Mouse (Mus musculus) forebrain, embryonic 12.5 days (tissue): ENCODE measurements around the gene Tln2. TPM values are rescaled to one million over a fixed set of nuclear protein-coding genes. Genes with fewer than 3 reads are reported as not detected.
A peak's percentile ranks its signal among the peaks of the same experiment; 100 is the strongest.
"Not testable (repeated sequence)": the region's sequence is repeated elsewhere in the genome, so short reads cannot be mapped to it uniquely, and the experiment has no call there.

Source experiments
- ATAC-seq: fragments of 200-750 bp; cut with Nextera tagmentation; 2 replicates; pipeline ENCODE4 v1.8.0; 2017; ENCODE audit warnings: moderate TSS enrichment; ENCODE audit not compliant: low FRiP score
- H3K27ac ChIP-seq: fragments of 300-500 bp; sonication (generic); 2 replicates; pipeline ENCODE4 v1.5.1; 2016; ENCODE audit warnings: mild to moderate bottlenecking
- H3K27me3 ChIP-seq: fragments of 300-500 bp; sonication (generic); 2 replicates; pipeline ENCODE4 v1.6.1; 2016; ENCODE audit warnings: mild to moderate bottlenecking
- H3K36me3 ChIP-seq: fragments of 300-500 bp; sonication (generic); replicated peaks from 2 replicates; pipeline ENCODE4 v1.6.1; 2016; ENCODE audit warnings: mild to moderate bottlenecking
- H3K4me1 ChIP-seq: fragments of 300-500 bp; sonication (generic); 2 replicates; pipeline ENCODE4 v1.6.1; 2016
- H3K4me2 ChIP-seq: fragments of 300-500 bp; sonication (generic); 2 replicates; pipeline ENCODE4 v1.6.1; 2016; ENCODE audit warnings: mild to moderate bottlenecking, moderate library complexity
- H3K4me3 ChIP-seq: fragments of 300-500 bp; sonication (generic); replicated peaks from 2 replicates; pipeline ENCODE4 v1.5.1; 2016; ENCODE audit warnings: mild to moderate bottlenecking
- H3K9ac ChIP-seq: fragments of 300-500 bp; sonication (generic); 2 replicates; pipeline ENCODE4 v1.6.1; 2016; ENCODE audit warnings: mild to moderate bottlenecking
- H3K9me3 ChIP-seq: fragments of 300-500 bp; sonication (generic); 2 replicates; pipeline ENCODE4 v1.6.1; 2016
- WGBS: fragments of 180-500 bp; shearing (Covaris S2); methylation state at CpG from one replicate; pipeline ENCODE4 v1.1.7; 2016; 5-methylcytosine and 5-hydroxymethylcytosine counted together
- polyA plus RNA-seq: library from polyadenylated mRNA; unstranded; fragments of >200 nt; fragmentation: Nextera tagmentation; extraction: Ambion mirVana; gene quantifications from 2 replicates; pipeline ENCODE4 v1.2.1, GENCODE M21; 2016

The Tln2 gene
- polyA plus RNA-seq, 1 experiment from 2014 or later, result 17.3 TPM

GRCm38 (mm10) chr9:67281812-67282211 is 277.7 kb downstream of the Tln2 start:
- Histone ChIP-seq H3K4me2 (no peak overlapping the region), H3K27me3 (no peaks in the 10 kb centered on the region), H3K4me1 (no peaks in the 10 kb centered on the region), H3K9me3 (no peaks in the 10 kb centered on the region), H3K27ac (no peak overlapping the region), H3K4me3 (no peak overlapping the region), H3K9ac (no peak overlapping the region), H3K36me3 (no peaks in the 10 kb centered on the region)
- 81% methylated on average over 6 of the region's 6 CpGs for WGBS
- ATAC-seq, result no peak

GRCm38 (mm10) chr9:67280311-67280710 is 279.2 kb downstream of the Tln2 start:
- H3K27me3 ChIP-seq, H3K4me3 ChIP-seq, H3K4me1 ChIP-seq, H3K27ac ChIP-seq, H3K9me3 ChIP-seq, ATAC-seq, H3K36me3 ChIP-seq, H3K4me2 ChIP-seq, H3K9ac ChIP-seq: not testable (repeated sequence)

GRCm38 (mm10) chr9:67276446-67276845 is 283.1 kb downstream of the Tln2 start:
- H3K9me3 ChIP-seq, result no peaks in the 10 kb centered on the region

GRCm38 (mm10) chr9:67274296-67274695 is 285.2 kb downstream of the Tln2 start:
- H3K4me2 ChIP-seq, result no peak overlapping the region
- no peaks in the 10 kb centered on the region for H3K27me3 ChIP-seq

More at GRCm38 (mm10) chr9:67276446-67276845, 283.1 kb downstream of the Tln2 start:
- 0 out of 2 replicates have a peak, but pooled peaks cover 3% of the 10 kb centered on the region for H3K36me3 ChIP-seq
- no peaks in the 10 kb centered on the region for H3K4me1 ChIP-seq
- no peak for ATAC-seq
- no peak overlapping the region for H3K9ac ChIP-seq
- no peaks in the 10 kb centered on the region for H3K27me3 ChIP-seq
- WGBS, result 92% methylated on average over 6 of the region's 6 CpGs
- no peak overlapping the region for H3K4me3 ChIP-seq
- no peak overlapping the region for H3K27ac ChIP-seq
- no peak overlapping the region for H3K4me2 ChIP-seq

GRCm38 (mm10) chr9:67273362-67273761 is 286.1 kb downstream of the Tln2 start:
- ATAC-seq, result no peak
- H3K4me2 ChIP-seq, result no peak overlapping the region

More at GRCm38 (mm10) chr9:67274296-67274695, 285.2 kb downstream of the Tln2 start:
- no peak overlapping the region for H3K9ac ChIP-seq
- no peaks in the 10 kb centered on the region for H3K9me3 ChIP-seq
- no peak overlapping the region for H3K4me3 ChIP-seq
- 0 out of 2 replicates have a peak, but pooled peaks cover 3% of the 10 kb centered on the region for H3K36me3 ChIP-seq
- ATAC-seq, result no peak
- H3K27ac ChIP-seq, result no peak overlapping the region
- 46% methylated on average over 3 of the region's 3 CpGs for WGBS
- no peaks in the 10 kb centered on the region for H3K4me1 ChIP-seq

GRCm38 (mm10) chr9:67270734-67271133 is 288.8 kb downstream of the Tln2 start:
- Histone ChIP-seq H3K9ac (no peak overlapping the region), H3K9me3 (no peaks in the 10 kb centered on the region), H3K4me2 (no peak overlapping the region), H3K36me3 (0 out of 2 replicates have a peak, but pooled peaks cover 3% of the 10 kb centered on the region), H3K27me3 (no peaks in the 10 kb centered on the region), H3K4me1 (0 out of 2 replicates have a peak, but pooled peaks cover 3% of the 10 kb centered on the region), H3K27ac (no peak overlapping the region), H3K4me3 (no peak overlapping the region)
- WGBS, result 83% methylated on average over 7 of the region's 7 CpGs
- ATAC-seq, result no peak

More at GRCm38 (mm10) chr9:67273362-67273761, 286.1 kb downstream of the Tln2 start:
- Histone ChIP-seq H3K27ac (no peak overlapping the region), H3K9me3 (no peaks in the 10 kb centered on the region), H3K4me3 (no peak overlapping the region), H3K27me3 (no peaks in the 10 kb centered on the region), H3K9ac (no peak overlapping the region), H3K4me1 (no peaks in the 10 kb centered on the region), H3K36me3 (0 out of 2 replicates have a peak, but pooled peaks cover 3% of the 10 kb centered on the region)

- Histone ChIP-seq H3K9ac (no peak overlapping the region), H3K9me3 (no peaks in the 10 kb centered on the region), H3K4me3 (no peak overlapping the region), H3K27me3 (no peaks in the 10 kb centered on the region), H3K4me1 (peaks cover 8% of the 10 kb centered on the region), H3K4me2 (no peak overlapping the region), H3K27ac (no peak overlapping the region), H3K36me3 (0 out of 2 replicates have a peak, but pooled peaks cover 3% of the 10 kb centered on the region)
- no peak for ATAC-seq
- WGBS, result 85% methylated on average over 7 of the region's 7 CpGs
These were observed 289.4 kb downstream of the Tln2 start for GRCm38 (mm10) chr9:67270061-67270595.

- no peak for ATAC-seq
- H3K27me3 ChIP-seq, result no peaks in the 10 kb centered on the region
- no peak overlapping the region for H3K27ac ChIP-seq
- peaks cover 8% of the 10 kb centered on the region for H3K4me1 ChIP-seq
- H3K36me3 ChIP-seq, result no peaks in the 10 kb centered on the region
- no peaks in the 10 kb centered on the region for H3K9me3 ChIP-seq
- H3K4me2 ChIP-seq, result no peak overlapping the region
- H3K4me3 ChIP-seq, result no peak overlapping the region
- WGBS, result 87% methylated on average over 8 of the region's 8 CpGs
- H3K9ac ChIP-seq, result no peak overlapping the region
These were observed 292.1 kb downstream of the Tln2 start for GRCm38 (mm10) chr9:67267276-67267990.

- no peaks in the 10 kb centered on the region for H3K9me3 ChIP-seq
- H3K4me2 ChIP-seq, result no peak overlapping the region
- no peak for ATAC-seq
- 79% methylated on average over 11 of the region's 11 CpGs for WGBS
- no peak overlapping the region for H3K27ac ChIP-seq
- H3K4me1 ChIP-seq, result peaks cover 18% of the 10 kb centered on the region
- no peak overlapping the region for H3K9ac ChIP-seq
- no peaks in the 10 kb centered on the region for H3K36me3 ChIP-seq
- no peaks in the 10 kb centered on the region for H3K27me3 ChIP-seq
- H3K4me3 ChIP-seq, result no peak overlapping the region
These were observed 294.0 kb downstream of the Tln2 start for GRCm38 (mm10) chr9:67265513-67265912.

- H3K27me3 ChIP-seq, result no peaks in the 10 kb centered on the region
- H3K9ac ChIP-seq, result no peak overlapping the region
- H3K27ac ChIP-seq, result no peak overlapping the region
- H3K4me2 ChIP-seq, result no peak overlapping the region
- H3K9me3 ChIP-seq, result no peaks in the 10 kb centered on the region
- no peaks in the 10 kb centered on the region for H3K36me3 ChIP-seq
- peaks cover 18% of the 10 kb centered on the region for H3K4me1 ChIP-seq
- H3K4me3 ChIP-seq, result no peak overlapping the region
- ATAC-seq, result no peak
- WGBS, result 61% methylated on average over 2 of the region's 2 CpGs
These were observed 294.6 kb downstream of the Tln2 start for GRCm38 (mm10) chr9:67264896-67265295.

- ATAC-seq, result no peak
- Histone ChIP-seq H3K27ac (0 out of 2 replicates have a peak overlapping the region, but pooled peaks have one; percentile 32), H3K4me2 (no peak overlapping the region), H3K36me3 (no peaks in the 10 kb centered on the region), H3K9me3 (no peaks in the 10 kb centered on the region), H3K4me3 (no peak overlapping the region), H3K27me3 (no peaks in the 10 kb centered on the region), H3K9ac (no peak overlapping the region), H3K4me1 (peaks cover 17% of the 10 kb centered on the region)
- 17% methylated on average over 13 of the region's 13 CpGs for WGBS
These were observed 298.5 kb downstream of the Tln2 start for GRCm38 (mm10) chr9:67260835-67261599.

- Histone ChIP-seq H3K9me3 (no peaks in the 10 kb centered on the region), H3K4me1 (no peaks in the 10 kb centered on the region), H3K27me3 (no peaks in the 10 kb centered on the region), H3K27ac (no peak overlapping the region), H3K9ac (no peak overlapping the region), H3K36me3 (peaks cover 3% of the 10 kb centered on the region; the same call in 1 of the 2 replicates), H3K4me3 (no peak overlapping the region), H3K4me2 (no peak overlapping the region)
- no peak for ATAC-seq
- 75% methylated on average over 2 of the region's 2 CpGs for WGBS
These were observed 309.4 kb downstream of the Tln2 start for GRCm38 (mm10) chr9:67250141-67250540.
